Mouse (Mus musculus) brown adipose tissue, adult 24 weeks (tissue): Measurements from ENCODE around the gene Vstm2a. TPM values are rescaled to one million over a fixed set of nuclear protein-coding genes. Genes with fewer than 3 reads are reported as not detected.

Source experiments
- H3K27ac ChIP-seq: fragments of 200-500 bp; replicated peaks from 2 replicates; pipeline ENCODE4 v1.5.1; 2012; ENCODE audit warnings: low read depth, mild to moderate bottlenecking, low read length
- H3K4me1 ChIP-seq: fragments of 200-500 bp; 2 replicates; pipeline ENCODE4 v1.6.1; 2012; ENCODE audit warnings: low read length, mixed read lengths; ENCODE audit not compliant: control insufficient read depth, insufficient read depth, insufficient read length
- H3K4me3 ChIP-seq: fragments of 200-500 bp; 2 replicates; pipeline ENCODE4 v1.5.1; 2012; ENCODE audit warnings: low read depth, mild to moderate bottlenecking, low read length, moderate library complexity; ENCODE audit not compliant: insufficient read depth
- polyA plus RNA-seq: library from polyadenylated mRNA; stranded (reverse); fragments of >200 nt; gene quantifications from 2 replicates; pipeline ENCODE4 v1.2.4, GENCODE M21; 2012; ENCODE audit not compliant: missing spikeins, insufficient read depth, insufficient read length

Vstm2a gene
- polyA plus RNA-seq, 1 experiment: not detected

GRCm38 (mm10) chr11:16354356-16354755 lies 96.8 kb downstream of the Vstm2a start:
- Histone ChIP-seq H3K27ac (no peak overlapping the region), H3K4me1 (no peaks in the 10 kb centered on the region), H3K4me3 (no peak overlapping the region)

- Histone ChIP-seq H3K4me3 (no peak overlapping the region), H3K4me1 (no peaks in the 10 kb centered on the region), H3K27ac (no peak overlapping the region)
Measured at GRCm38 (mm10) chr11:16366852-16367587, 109.5 kb downstream of the Vstm2a start.

GRCm38 (mm10) chr11:16403627-16404026 lies 146.1 kb downstream of the Vstm2a start:
- H3K4me3 ChIP-seq: no peak overlapping the region
- no peaks in the 10 kb centered on the region for H3K4me1 ChIP-seq
- H3K27ac ChIP-seq: no peak overlapping the region

GRCm38 (mm10) chr11:16411736-16412135 lies 154.2 kb downstream of the Vstm2a start:
- no peak overlapping the region for H3K27ac ChIP-seq
- H3K4me3 ChIP-seq: no peak overlapping the region
- H3K4me1 ChIP-seq: no peaks in the 10 kb centered on the region

GRCm38 (mm10) chr11:16412609-16413008 lies 155.1 kb downstream of the Vstm2a start:
- H3K27ac ChIP-seq: no peak overlapping the region
- no peaks in the 10 kb centered on the region for H3K4me1 ChIP-seq
- no peak overlapping the region for H3K4me3 ChIP-seq

GRCm38 (mm10) chr11:16413077-16413644 lies 155.6 kb downstream of the Vstm2a start:
- no peaks in the 10 kb centered on the region for H3K4me1 ChIP-seq
- no peak overlapping the region for H3K4me3 ChIP-seq
- H3K27ac ChIP-seq: no peak overlapping the region

- no peak overlapping the region for H3K27ac ChIP-seq
- H3K4me3 ChIP-seq: no peak overlapping the region
- H3K4me1 ChIP-seq: no peaks in the 10 kb centered on the region
Measured at GRCm38 (mm10) chr11:16439548-16440251, 182.2 kb downstream of the Vstm2a start.
